Mouse (Mus musculus) megakaryocyte, embryonic 14.5 days (primary cell): Measurements from ENCODE around the gene Zfp423.

Source experiments
- FLI1 ChIP-seq: IDR thresholded peaks from 2 replicates; pipeline ENCODE4 v1.6.1; 2012; ENCODE audit warnings: low read length, inconsistent platforms, mixed read lengths
- GATA1 ChIP-seq: IDR thresholded peaks from 3 replicates; pipeline ENCODE4 v1.6.1; 2012; ENCODE audit warnings: mixed read lengths, low read length, inconsistent platforms, borderline replicate concordance

DNA sequence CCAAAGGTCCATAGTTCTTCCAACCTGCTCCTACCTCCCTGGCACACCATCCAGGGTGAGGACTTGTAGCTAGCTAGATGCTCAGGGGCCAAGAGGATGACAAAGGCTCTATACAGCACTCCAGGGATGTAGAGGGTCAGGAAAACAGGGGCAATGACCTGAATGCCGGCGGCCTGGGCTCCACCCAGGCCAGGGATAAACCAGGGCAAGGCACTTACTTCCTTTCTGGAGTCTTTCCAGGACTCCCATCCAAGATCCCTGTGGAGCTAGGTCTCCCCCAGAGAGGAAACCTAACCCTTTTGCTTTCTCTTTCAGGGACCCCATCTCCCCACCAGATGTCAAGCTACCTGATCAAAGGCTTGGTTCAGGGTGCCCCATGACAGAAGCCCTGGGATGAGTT is 30.5 kb downstream of the Zfp423 start:
- no peak for TF ChIP-seq GATA1
- TF ChIP-seq FLI1, result no peak
